ENCODE assay signal across 24 mouse cellular contexts in the genomic region with DNA sequence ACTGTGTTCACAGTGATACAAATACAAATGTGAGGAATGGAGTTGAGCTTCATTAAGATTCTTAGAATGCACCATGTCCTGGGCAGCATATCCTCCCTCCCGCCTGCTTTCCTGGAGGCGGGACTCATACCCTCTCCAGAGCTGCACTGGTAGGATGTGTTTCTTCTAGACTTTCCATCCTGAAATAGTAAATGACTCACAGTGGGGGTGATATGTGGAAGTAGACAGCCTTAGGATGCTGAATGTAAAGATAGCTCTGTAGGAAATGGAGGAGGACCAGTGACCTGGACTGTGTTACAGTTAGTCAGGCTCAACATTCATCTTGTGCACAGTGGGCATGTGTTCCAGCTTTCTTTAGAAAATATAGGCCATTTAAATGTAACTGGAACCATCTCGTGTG.
DNase-seq lines count a peak whose midpoint lies in the region; ATAC-seq lines count a peak whose summit lies in the region.
"Had no signal": no experiment of that assay in that cellular context is flagged by ENCODE, and none has a peak within 500 bp of the region (broad histone marks: within the 10 kb centered on the region; RNA-seq: fewer than 3 reads in every experiment).

No protein-coding gene starts in this region.

- no peak for ATAC-seq in hindbrain, embryonic 11.5 days (ENCODE audit: low FRiP score)
- ATAC-seq: hindbrain, embryonic 16.5 days; intestine, postnatal 0 days; lung, postnatal 0 days; midbrain, embryonic 13.5 days had no signal

- peak; percentile 84 for DNase-seq in right cerebral cortex, adult 18-20 months
- DNase-seq in right cerebral cortex, postnatal 4 days: no peak
- DNase-seq in left cerebral cortex, adult 9 months (ENCODE audit: low spot score in 2 of 2): peak; percentile 74 to 79
- DNase-seq in right cerebral cortex, postnatal 10 days (ENCODE audit: low spot score in 2 of 2): peak; percentile 61 to 78
- no peak for DNase-seq in hindbrain, embryonic 11.5 days (ENCODE audit: low spot score)
- DNase-seq in adrenal gland, postnatal 4 days (ENCODE audit: low spot score in 2 of 2): no peak
- no peak for DNase-seq in thymus, postnatal 14 days
- DNase-seq: adrenal gland, postnatal 25 days; cerebellum, adult 18-20 months; cerebellum, postnatal 36 days; gastrocnemius, adult 2 months; heart, adult 2 months; heart, postnatal 4 days; kidney, postnatal 4 days; spleen, adult 18-20 months; thymus, postnatal 4 days had no signal

- H3K27me3 ChIP-seq in hindbrain, embryonic 11.5 days (ENCODE audit: control insufficient read depth, insufficient read depth, low read length): no peaks in the 10 kb centered on the region
- H3K27me3 ChIP-seq: forebrain, embryonic 12.5 days; kidney, embryonic 15.5 days; midbrain, embryonic 13.5 days; neural tube, embryonic 13.5 days had no signal

- no peaks in the 10 kb centered on the region for H3K36me3 ChIP-seq in hindbrain, embryonic 11.5 days (ENCODE audit: control insufficient read depth, insufficient read depth, low read length)
- H3K36me3 ChIP-seq: forebrain, embryonic 12.5 days; kidney, embryonic 15.5 days; midbrain, embryonic 13.5 days; neural tube, embryonic 13.5 days had no signal

- no peak overlapping the region for H3K27ac ChIP-seq in hindbrain, embryonic 11.5 days (ENCODE audit: low read depth, low read length)
- H3K27ac ChIP-seq: forebrain, embryonic 12.5 days; gastrocnemius, adult 2 months; heart, adult 2 months; kidney, embryonic 15.5 days; liver, embryonic 14.5 days; midbrain, embryonic 13.5 days; neural tube, embryonic 13.5 days had no signal

- no peaks in the 10 kb centered on the region for H3K4me1 ChIP-seq in hindbrain, embryonic 11.5 days (replicated peaks; ENCODE audit: control insufficient read depth, insufficient read depth, low read length)
- H3K4me1 ChIP-seq: forebrain, embryonic 12.5 days; kidney, embryonic 15.5 days; midbrain, embryonic 13.5 days; neural tube, embryonic 13.5 days had no signal

- H3K4me3 ChIP-seq in hindbrain, embryonic 11.5 days (ENCODE audit: low read depth, low read length): no peak overlapping the region
- H3K4me3 ChIP-seq: forebrain, embryonic 12.5 days; gastrocnemius, adult 2 months; heart, adult 2 months; kidney, embryonic 15.5 days; midbrain, embryonic 13.5 days; neural tube, embryonic 13.5 days had no signal

- no peak overlapping the region for H3K4me2 ChIP-seq in hindbrain, embryonic 11.5 days (replicated peaks; ENCODE audit: low read depth, low read length)
- H3K4me2 ChIP-seq: forebrain, embryonic 12.5 days; kidney, embryonic 15.5 days; midbrain, embryonic 13.5 days; neural tube, embryonic 13.5 days had no signal

- H3K9ac ChIP-seq in hindbrain, embryonic 11.5 days (ENCODE audit: low read depth, low read length): no peak overlapping the region
- H3K9ac ChIP-seq: forebrain, embryonic 12.5 days; kidney, embryonic 15.5 days; liver, embryonic 14.5 days; midbrain, embryonic 13.5 days; neural tube, embryonic 13.5 days had no signal

- WGBS in hindbrain, embryonic 11.5 days: 82% methylated on average over 3 of the region's 3 CpGs

- H3K9me3 ChIP-seq in hindbrain, embryonic 11.5 days (ENCODE audit: control insufficient read depth, low read length): no peaks in the 10 kb centered on the region
- H3K9me3 ChIP-seq: forebrain, embryonic 12.5 days; kidney, embryonic 15.5 days; midbrain, embryonic 13.5 days; neural tube, embryonic 13.5 days had no signal

Comparison
In these comparisons a context has a peak if more than half of its experiments do, and no peak if none do; other contexts are left out.
1. DNase-seq: peak in right cerebral cortex, adult 18-20 months (single experiment), left cerebral cortex, adult 9 months (2 of 2) and right cerebral cortex, postnatal 10 days (2 of 2); none in right cerebral cortex, postnatal 4 days (single experiment), hindbrain, embryonic 11.5 days (single experiment), adrenal gland, postnatal 4 days (0 of 2) and thymus, postnatal 14 days (single experiment).